Mouse (Mus musculus) mature B cell (primary cell): Measurements from ENCODE around the gene Ifrd2.
"Not testable (repeated sequence)": the region's sequence is repeated elsewhere in the genome, so short reads cannot be mapped to it uniquely, and the experiment has no call there.

Experiments
- in situ Hi-C: fragments of 300-500 bp; cut with MboI; formaldehyde crosslinking; loops from 2 replicates; pipeline ENCODE4 v1.14.3; 2019

Gene Ifrd2

GRCm38 (mm10) chr9:107551890-107552355 is 35.5 kb upstream of the Ifrd2 start:
- in situ Hi-C loops, result no loop called here

GRCm38 (mm10) chr9:107552690-107553393 is 34.6 kb upstream of the Ifrd2 start:
- in situ Hi-C loops, result no loop called here

GRCm38 (mm10) chr9:107553541-107554318 is 33.7 kb upstream of the Ifrd2 start:
- in situ Hi-C loops, result no loop called here

- in situ Hi-C loops, result no loop called here
Measured at GRCm38 (mm10) chr9:107554319-107554825, 33.1 kb upstream of the Ifrd2 start.

GRCm38 (mm10) chr9:107555031-107555457 is 32.4 kb upstream of the Ifrd2 start:
- in situ Hi-C loops, result no loop called here

- in situ Hi-C loops, result no loop called here
Measured at GRCm38 (mm10) chr9:107555701-107556100, 31.7 kb upstream of the Ifrd2 start.

- in situ Hi-C loops, result no loop called here
Measured at GRCm38 (mm10) chr9:107556346-107556745, 31.1 kb upstream of the Ifrd2 start.

- in situ Hi-C loops, result no loop called here
Measured at GRCm38 (mm10) chr9:107563029-107563581, 24.3 kb upstream of the Ifrd2 start, which contains the start of gene Tusc2. Gene Tusc2, plus strand, starts transcription at chr9:107563255.

- in situ Hi-C loops, result not testable (repeated sequence)
Measured at GRCm38 (mm10) chr9:107565556-107565955, 21.9 kb upstream of the Ifrd2 start.

GRCm38 (mm10) chr9:107566041-107566709 is 21.3 kb upstream of the Ifrd2 start:
- in situ Hi-C loops, result no loop called here

- in situ Hi-C loops, result no loop called here
Measured at GRCm38 (mm10) chr9:107566855-107567254, 20.6 kb upstream of the Ifrd2 start.

GRCm38 (mm10) chr9:107567702-107568319 is 19.6 kb upstream of the Ifrd2 start, which contains the start of gene Hyal2:
Gene Hyal2, plus strand, starts transcription at chr9:107567945.
- in situ Hi-C loops, result no loop called here

- in situ Hi-C loops, result no loop called here
Measured at GRCm38 (mm10) chr9:107568331-107569261, 18.8 kb upstream of the Ifrd2 start.

GRCm38 (mm10) chr9:107569270-107569669 is 18.2 kb upstream of the Ifrd2 start:
- in situ Hi-C loops, result no loop called here

- in situ Hi-C loops, result no loop called here
Measured at GRCm38 (mm10) chr9:107570016-107570415, 17.4 kb upstream of the Ifrd2 start.

- in situ Hi-C loops, result no loop called here
Measured at GRCm38 (mm10) chr9:107570845-107571244, 16.6 kb upstream of the Ifrd2 start.

GRCm38 (mm10) chr9:107571534-107572326 is 15.7 kb upstream of the Ifrd2 start:
- in situ Hi-C loops, result no loop called here

GRCm38 (mm10) chr9:107572327-107572662 is 15.1 kb upstream of the Ifrd2 start:
- in situ Hi-C loops, result no loop called here

- in situ Hi-C loops, result not testable (repeated sequence)
Measured at GRCm38 (mm10) chr9:107573774-107574173, 13.7 kb upstream of the Ifrd2 start.
